Mouse (Mus musculus) 416B (cell line): ENCODE measurements at regions not wholly inside any gene's neighbourhood (a gene's known extent, or its start where the extent isn't known, plus 50 kb on each side); places are given as distances from the start of the nearest gene placed in this dataset.

Experiments
- DNase-seq: peaks from one replicate; pipeline ENCODE4 v3.0.0; 2011; ENCODE audit warnings: low read depth

- DNase-seq, result no peak
Measured at GRCm38 (mm10) chr14:9191664-9192063, 525.6 kb upstream of the 4930452B06Rik start.

DNA sequence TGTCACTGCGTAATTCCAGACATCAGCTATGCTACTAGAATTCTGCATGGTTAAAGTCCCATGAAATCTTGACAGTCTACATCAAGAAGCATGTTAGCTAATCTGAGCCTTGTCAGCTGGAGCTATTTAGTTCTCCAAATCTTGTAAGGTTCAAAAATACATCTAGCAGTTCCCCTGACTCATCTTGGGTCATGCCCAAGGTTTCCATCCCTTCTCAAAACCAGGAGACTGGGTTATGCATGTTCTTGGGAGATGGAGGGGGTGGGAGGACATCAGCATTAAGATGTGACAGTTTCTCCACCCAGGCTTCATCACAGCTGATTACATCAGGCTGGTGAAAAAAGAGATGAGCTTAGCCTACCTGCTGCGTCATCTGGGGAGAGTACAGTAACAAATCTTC is 495.3 kb upstream of the 4930452B06Rik start:
- DNase-seq, result no peak

GRCm38 (mm10) chr14:9157941-9158340 is 491.9 kb upstream of the 4930452B06Rik start:
- DNase-seq, result no peak

- no peak for DNase-seq
Measured at GRCm38 (mm10) chr14:9150841-9151240, 484.8 kb upstream of the 4930452B06Rik start.

GRCm38 (mm10) chr14:9146595-9147219 is 480.7 kb upstream of the 4930452B06Rik start:
- DNase-seq, result no peak

DNA sequence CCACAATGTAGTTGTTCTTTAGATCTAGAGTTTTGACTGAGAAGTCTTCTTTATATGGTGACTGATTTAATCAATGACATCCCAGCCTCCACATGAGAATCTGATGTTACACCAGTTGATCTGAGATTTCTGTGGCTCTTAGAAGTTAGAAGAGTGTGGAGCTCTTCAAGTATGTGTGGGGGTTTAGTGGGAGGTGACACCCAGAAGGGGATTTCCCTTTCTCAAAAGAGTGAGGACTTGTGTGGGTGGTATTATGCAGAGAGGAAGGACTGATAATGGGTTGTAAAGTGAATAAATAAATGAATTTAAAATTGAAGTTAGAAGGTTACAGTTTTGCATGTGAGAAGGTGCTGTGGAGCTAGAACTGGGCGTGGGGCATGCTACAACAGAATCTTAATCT is 439.7 kb upstream of the 4930452B06Rik start:
- no peak for DNase-seq

- no peak for DNase-seq
Measured at GRCm38 (mm10) chr14:9089625-9090326, 423.7 kb upstream of the 4930452B06Rik start.

DNA sequence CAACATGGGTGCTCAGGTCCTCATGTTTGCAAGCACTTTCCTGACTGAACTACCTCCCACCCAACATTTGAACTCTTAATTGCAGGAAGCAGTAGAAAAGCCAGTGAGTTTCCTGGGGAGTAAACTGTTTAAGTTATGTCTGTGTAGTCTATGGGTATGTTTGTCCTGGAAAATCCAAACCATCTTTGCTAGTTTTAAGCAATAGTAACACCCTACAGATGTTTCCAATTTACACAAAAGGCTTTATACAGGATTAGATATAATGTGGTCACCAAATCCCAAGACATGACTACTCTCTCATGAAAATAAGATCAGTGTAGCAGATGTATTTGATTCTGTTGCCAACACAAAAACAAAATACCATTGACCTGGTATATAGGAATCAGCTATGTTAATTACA is 421.1 kb upstream of the 4930452B06Rik start:
- DNase-seq, result no peak

DNA sequence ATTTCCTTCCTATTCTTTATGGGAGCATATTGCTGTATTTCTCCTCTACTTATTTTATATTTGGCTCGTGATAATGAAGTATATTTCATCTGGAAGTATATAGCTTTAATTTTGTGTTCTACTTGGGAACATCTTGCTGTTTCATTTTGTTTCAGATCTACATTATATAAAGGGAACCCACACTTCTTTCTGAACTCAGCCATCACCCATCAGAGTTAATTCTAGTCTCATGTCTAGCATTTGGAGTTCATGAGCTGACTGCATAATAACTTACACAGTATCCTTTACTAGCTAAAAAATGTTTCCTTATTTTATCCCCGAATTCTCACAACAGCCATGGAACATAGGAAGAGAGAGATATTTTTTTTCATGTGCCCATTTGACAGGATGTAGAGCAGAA is 413.6 kb upstream of the 4930452B06Rik start:
- DNase-seq, result no peak

DNA sequence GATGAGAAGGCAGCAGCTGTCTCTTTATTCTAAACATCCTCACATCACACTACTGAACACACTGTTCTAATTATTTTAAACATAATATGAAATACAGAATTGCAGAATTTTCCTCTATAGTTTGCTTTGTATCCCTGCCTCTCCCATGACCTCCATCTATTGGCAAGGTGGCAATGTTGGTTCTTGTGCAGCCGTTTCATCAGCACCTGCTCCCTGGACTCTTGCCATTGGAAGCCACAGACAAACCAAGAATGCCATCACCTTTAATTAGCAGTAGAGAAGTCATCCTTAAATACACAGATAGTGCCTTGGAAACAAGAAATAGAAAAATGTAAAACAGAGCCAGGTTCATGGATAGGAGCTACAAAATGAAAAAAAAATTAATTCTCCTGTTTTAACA is 413.0 kb upstream of the 4930452B06Rik start:
- DNase-seq, result no peak

- no peak for DNase-seq
Measured at GRCm38 (mm10) chr14:9071176-9071575, 405.1 kb upstream of the 4930452B06Rik start.

DNA sequence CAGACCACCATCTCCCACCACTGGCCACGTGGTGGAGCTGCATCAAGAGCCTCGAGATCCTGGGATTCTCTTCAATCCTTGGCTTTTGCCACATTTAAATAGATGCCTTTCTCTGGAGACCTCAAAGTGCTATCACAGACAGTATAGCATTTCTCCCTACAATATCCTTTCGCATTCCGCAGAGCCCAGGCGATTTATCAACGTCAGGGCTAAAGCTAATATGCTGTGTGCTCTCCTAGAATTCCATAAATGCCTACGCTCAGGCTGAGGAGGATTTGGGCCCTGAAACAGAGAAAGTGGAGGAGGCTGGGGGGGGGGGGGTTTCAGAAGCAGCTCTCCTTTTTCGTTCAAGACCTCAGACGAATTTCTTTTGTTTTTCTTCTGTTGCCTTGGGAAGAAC is 394.0 kb upstream of the 4930452B06Rik start:
- DNase-seq, result no peak

GRCm38 (mm10) chr14:9028811-9029210 is 362.8 kb upstream of the 4930452B06Rik start:
- no peak for DNase-seq

DNA sequence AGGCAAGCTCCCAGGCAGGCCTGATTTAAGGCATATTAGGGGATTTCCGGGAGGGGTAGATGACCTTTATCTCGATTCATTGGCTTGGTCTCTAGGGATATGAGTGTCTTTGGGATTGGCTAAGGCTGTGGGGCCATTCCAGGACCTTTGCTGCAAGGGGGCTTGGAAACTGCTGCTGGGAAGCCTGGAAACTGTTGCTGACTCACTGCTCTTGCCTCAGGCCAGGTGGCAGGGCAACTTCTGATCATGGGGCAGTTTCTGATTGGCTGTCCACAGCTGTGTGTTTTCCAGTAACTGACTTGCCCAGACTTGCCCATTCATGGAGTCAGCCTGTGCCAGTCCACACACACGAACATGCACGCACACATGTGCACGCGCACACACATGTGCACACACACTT is 349.8 kb upstream of the 4930452B06Rik start:
- peak; percentile 21 for DNase-seq

DNA sequence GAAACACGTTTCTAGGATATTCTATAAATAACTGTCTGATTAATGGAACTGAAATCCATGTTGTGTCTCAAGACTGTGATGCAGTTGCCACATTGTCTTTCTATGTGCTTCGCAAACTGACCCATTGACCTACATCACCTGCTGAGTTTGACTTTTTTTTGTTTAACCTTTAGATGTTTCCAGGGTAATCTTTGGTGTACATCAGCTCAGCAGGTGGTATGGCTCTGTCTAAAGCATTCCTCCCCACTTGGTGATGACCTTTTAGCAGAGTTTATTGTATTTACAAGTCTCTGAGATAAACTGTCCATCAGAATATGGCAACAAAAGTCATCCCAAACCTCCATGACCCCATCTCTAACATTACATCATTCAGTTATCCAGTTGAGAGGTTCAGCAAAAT is 337.0 kb upstream of the 4930452B06Rik start:
- DNase-seq, result no peak

- no peak for DNase-seq
Measured at GRCm38 (mm10) chr14:9000408-9001092, 334.5 kb upstream of the 4930452B06Rik start.

DNA sequence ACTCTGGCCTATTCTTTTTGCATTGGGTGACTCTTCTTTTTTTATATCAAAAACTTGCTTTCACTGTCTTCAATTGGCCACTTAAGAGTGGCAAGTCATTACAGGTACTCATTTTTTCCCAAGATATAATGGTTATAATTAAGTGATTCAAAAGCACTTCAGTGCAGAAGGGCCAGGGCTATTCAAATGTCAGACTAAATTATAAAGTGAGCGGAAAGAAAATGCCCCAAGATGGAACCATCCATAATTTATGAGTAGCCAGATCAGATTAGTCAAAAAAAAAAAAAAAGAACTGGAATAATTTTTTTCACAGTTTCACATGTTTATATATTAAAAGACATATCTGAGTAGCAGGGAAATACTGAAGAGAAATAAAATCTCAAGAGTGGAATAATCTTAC is 333.8 kb upstream of the 4930452B06Rik start:
- no peak for DNase-seq

DNA sequence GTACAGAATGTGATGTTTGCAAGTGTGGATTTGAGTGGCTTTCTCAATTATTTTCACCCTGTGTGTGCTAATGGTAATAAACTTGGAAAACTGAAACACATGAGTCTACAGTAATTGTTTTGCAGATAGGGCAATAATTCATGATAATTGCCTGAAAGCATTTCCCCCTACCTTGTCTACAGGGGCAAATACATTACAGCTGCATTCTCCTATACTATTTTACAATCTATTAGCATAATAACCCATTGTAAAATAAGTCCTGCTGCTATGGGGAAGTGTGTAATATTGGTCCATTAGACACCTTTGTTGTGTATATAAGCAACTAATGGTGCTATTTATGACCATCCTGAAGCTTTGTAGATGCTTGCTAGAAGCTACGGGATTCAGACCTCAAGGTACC is 327.4 kb upstream of the 4930452B06Rik start:
- no peak for DNase-seq

GRCm38 (mm10) chr14:8985086-8985793 is 319.2 kb upstream of the 4930452B06Rik start:
- DNase-seq, result no peak

DNA sequence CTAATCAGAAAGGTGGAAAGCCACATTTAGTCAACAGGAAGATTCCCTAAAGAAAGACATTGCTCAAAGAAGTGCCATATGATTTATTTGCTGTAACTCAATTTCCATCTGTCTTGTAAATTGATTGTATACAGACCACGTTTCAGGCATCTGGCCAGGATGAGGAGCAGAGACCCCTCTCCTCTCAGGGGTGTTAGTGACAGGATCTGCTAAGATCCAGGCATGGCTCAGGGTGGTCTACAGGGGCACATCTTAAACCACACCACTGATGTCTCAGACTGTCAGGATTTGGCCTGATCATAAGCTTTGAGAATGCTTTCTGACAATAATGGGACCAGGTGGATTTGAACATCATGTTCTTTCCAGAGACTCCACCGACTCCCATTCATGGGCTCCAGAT is 295.5 kb upstream of the 4930452B06Rik start:
- DNase-seq, result no peak

GRCm38 (mm10) chr14:8952853-8953397 is 286.9 kb upstream of the 4930452B06Rik start:
- DNase-seq, result no peak

GRCm38 (mm10) chr14:8948751-8949150 is 282.7 kb upstream of the 4930452B06Rik start:
- DNase-seq, result no peak
